Mouse (Mus musculus): Measurements from ENCODE around the gene Zmat5. TPM values are rescaled to one million over a fixed set of nuclear protein-coding genes. Genes with fewer than 3 reads are reported as not detected.

Zmat5 gene
- total RNA-seq, 1 experiment from 2014 or later = 11.5 TPM

DNA sequence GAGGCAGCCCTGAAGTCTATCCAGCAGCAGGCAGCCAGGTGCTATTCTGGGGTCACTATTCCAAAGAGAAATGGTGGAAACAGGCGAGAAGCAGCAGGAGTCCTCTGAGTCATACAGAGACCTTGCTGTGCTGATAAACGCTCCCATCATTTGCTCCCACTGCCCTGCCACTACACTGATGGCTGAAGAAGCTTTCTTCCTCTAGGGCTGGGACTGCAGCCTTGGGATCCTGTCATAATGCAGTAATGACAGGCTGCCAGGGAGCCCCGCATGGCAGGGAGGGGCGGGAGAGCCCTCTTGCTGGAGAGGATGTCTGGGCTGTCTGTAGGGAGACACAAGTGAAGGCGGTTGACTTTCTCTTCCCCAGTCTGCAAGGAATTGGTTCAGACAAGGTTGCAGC, 60.0 kb downstream of the Zmat5 start:
- ATAC-seq (replicated peaks; ENCODE audit: low read depth, poor library complexity, severe bottlenecking) = no peak

DNA sequence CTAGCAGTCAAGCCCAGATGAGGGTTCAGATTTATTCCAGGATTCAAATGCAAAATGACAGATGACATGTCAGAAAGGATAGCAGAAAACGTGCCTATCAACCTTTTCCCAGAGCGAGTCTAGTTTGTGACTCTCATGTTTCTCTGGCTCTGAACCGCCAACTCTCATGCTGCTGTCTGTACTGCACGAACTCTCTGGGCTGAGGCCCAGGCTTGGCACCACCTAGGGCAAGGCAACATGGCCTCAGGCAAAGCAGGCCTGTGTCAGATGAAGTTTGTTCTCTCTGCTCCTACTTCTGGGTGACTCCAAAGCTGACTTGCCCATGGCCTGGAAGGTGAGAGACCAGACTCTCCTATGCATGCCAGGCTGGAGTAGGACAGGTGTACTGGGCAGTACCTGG, 63.9 kb downstream of the Zmat5 start:
- no peak for ATAC-seq (replicated peaks; ENCODE audit: low read depth, poor library complexity, severe bottlenecking)

DNA sequence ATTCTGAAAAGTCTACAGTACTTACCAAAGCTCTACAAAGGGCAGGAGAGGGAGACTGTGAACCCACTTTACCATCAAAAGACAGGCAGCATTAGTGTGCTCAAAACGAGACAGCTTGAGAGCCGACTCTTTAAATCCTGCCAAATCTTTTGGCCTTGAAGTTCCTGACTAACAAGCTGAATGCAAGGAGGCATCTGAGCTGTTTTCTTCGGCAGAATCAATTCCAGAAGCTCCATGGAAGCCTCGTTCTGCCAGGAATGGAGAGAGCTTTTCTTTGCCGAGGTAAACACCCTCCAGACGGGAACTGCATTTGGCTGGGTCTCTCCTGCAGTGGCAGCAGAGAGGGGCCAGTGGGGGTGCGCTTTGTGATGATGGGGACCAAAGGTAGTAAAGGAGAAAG, 64.8 kb downstream of the Zmat5 start:
- ATAC-seq (replicated peaks; ENCODE audit: low read depth, poor library complexity, severe bottlenecking) = no peak

DNA sequence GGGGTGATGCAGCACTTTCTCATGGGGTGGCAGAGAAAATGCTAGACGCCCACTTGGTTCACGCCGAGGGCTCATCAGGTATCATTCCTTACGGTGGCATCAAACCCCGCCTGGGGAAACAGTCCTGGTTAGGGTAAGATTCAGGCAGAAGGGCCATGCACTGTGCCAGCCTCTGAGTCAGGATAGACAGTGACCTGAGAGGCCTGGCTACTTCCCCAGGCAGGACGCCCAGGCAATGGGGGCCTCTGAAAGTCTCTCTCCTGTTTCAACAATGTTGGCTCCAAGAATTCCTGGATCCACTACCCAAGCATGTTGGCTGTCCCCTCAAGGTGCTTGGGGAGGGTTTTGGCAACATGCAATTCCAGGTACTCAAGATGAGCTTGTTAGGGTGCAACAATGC, 65.4 kb downstream of the Zmat5 start:
- no peak for ATAC-seq (replicated peaks; ENCODE audit: low read depth, poor library complexity, severe bottlenecking)

- no peak for ATAC-seq (replicated peaks; ENCODE audit: low read depth, poor library complexity, severe bottlenecking)
Observed at GRCm38 (mm10) chr11:4771756-4772155, 67.3 kb downstream of the Zmat5 start.

- ATAC-seq (replicated peaks; ENCODE audit: low read depth, poor library complexity, severe bottlenecking) = 0 out of 2 replicates have a peak, but pooled peaks have one; percentile 45
Observed at GRCm38 (mm10) chr11:4772925-4773324, 68.4 kb downstream of the Zmat5 start.

GRCm38 (mm10) chr11:4780927-4781326, 76.4 kb downstream of the Zmat5 start:
- ATAC-seq (replicated peaks; ENCODE audit: low read depth, poor library complexity, severe bottlenecking) = no peak

DNA sequence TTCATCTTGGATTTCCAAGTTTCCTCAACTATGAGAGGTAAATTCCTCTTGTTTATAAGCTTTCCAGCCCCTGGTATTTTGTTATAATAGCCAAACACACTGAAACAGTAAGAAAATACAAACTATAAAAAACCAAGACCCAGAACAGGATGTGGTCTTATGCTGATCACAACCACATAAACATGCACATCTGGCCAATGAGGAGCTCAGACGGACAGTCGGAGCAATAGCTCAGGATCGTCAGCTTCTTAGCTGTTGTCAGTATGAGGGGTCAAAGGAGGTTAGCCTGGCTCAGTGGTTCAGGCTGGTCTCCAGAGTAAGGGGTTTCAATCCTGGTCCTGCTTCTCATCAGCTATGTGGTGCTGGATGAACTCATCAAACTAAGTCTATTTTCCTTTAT, 78.6 kb downstream of the Zmat5 start:
- no peak for ATAC-seq (replicated peaks; ENCODE audit: low read depth, poor library complexity, severe bottlenecking)

- peak; percentile 80 for ATAC-seq (replicated peaks; ENCODE audit: low read depth, poor library complexity, severe bottlenecking)
Observed at GRCm38 (mm10) chr11:4784629-4785142, 80.2 kb downstream of the Zmat5 start.

Other genes with a start within 250 kb of the Zmat5 start
- 42.0 and 47.0 TPM in 2 replicates for gene Mtmr3, start 109.8 kb upstream of the Zmat5 start, total RNA-seq (2017)
- gene Gm11032, start 84.6 kb upstream of the Zmat5 start, total RNA-seq (2017) = not detected in 2 replicates
- gene Ascc2, start 66.9 kb upstream of the Zmat5 start, total RNA-seq (2017) = 18.8 and 22.0 TPM in 2 replicates
- 117 and 123 TPM in 2 replicates for gene Uqcr10, start 336 bp upstream of the Zmat5 start, total RNA-seq (2017)
- not detected in 2 replicates for gene Cabp7, start 42.1 kb downstream of the Zmat5 start, total RNA-seq (2017)
- 72.8 and 88.8 TPM in 2 replicates for gene Nf2, start 144.9 kb downstream of the Zmat5 start, total RNA-seq (2017)
- 18.0 and 18.3 TPM in 2 replicates for gene Nipsnap1, start 169.3 kb downstream of the Zmat5 start, total RNA-seq (2017)
- gene Thoc5, start 190.6 kb downstream of the Zmat5 start, total RNA-seq (2017) = 54.0 and 58.7 TPM in 2 replicates
- 12.6 and 16.7 TPM in 2 replicates for gene Nefh, start 243.4 kb downstream of the Zmat5 start, total RNA-seq (2017)

All from common myeloid progenitor, adult 5-6 weeks (primary cell).